Mouse (Mus musculus) embryonic facial prominence, embryonic 11.5 days (tissue): ENCODE measurements around the gene Farp1. TPM values are rescaled to one million over a fixed set of nuclear protein-coding genes. Genes with fewer than 3 reads are reported as not detected.

Experiments
- ATAC-seq: fragments of 200-750 bp; cut with Nextera tagmentation; replicated peaks from 2 replicates; pipeline ENCODE4 v1.8.0; 2017; ENCODE audit warnings: low read depth; ENCODE audit not compliant: insufficient number of reproducible peaks, low FRiP score, low TSS enrichment
- DNase-seq: peaks from one replicate; pipeline ENCODE4 v3.0.0-alpha.2; 2015; ENCODE audit warnings: low spot score
- H3K27ac ChIP-seq: fragments of 300-500 bp; sonication (generic); replicated peaks from 2 replicates; pipeline ENCODE4 v1.5.1; 2014; ENCODE audit warnings: mild to moderate bottlenecking, low read depth, low read length, control low read depth
- H3K27me3 ChIP-seq: fragments of 300-500 bp; sonication (generic); 2 replicates; pipeline ENCODE4 v1.6.1; 2014; ENCODE audit warnings: mild to moderate bottlenecking, low read length, moderate library complexity, mixed read lengths; ENCODE audit not compliant: control insufficient read depth, insufficient read depth
- H3K36me3 ChIP-seq: fragments of 300-500 bp; sonication (generic); replicated peaks from 2 replicates; pipeline ENCODE4 v1.6.1; 2014; ENCODE audit warnings: low read depth, mild to moderate bottlenecking, low read length, moderate library complexity, mixed read lengths; ENCODE audit not compliant: control insufficient read depth, insufficient read depth
- H3K4me1 ChIP-seq: fragments of 300-500 bp; sonication (generic); 2 replicates; pipeline ENCODE4 v1.6.1; 2014; ENCODE audit warnings: low read length, mixed read lengths; ENCODE audit not compliant: control insufficient read depth, insufficient read depth
- H3K4me2 ChIP-seq: fragments of 300-500 bp; sonication (generic); 2 replicates; pipeline ENCODE4 v1.6.1; 2014; ENCODE audit warnings: low read depth, mild to moderate bottlenecking, control low read depth, low read length, moderate library complexity
- H3K4me3 ChIP-seq: fragments of 300-500 bp; sonication (generic); 2 replicates; pipeline ENCODE4 v1.5.1; 2014; ENCODE audit warnings: low read depth, low read length, control low read depth
- H3K9ac ChIP-seq: fragments of 300-500 bp; sonication (generic); replicated peaks from 2 replicates; pipeline ENCODE4 v1.6.1; 2014; ENCODE audit warnings: mild to moderate bottlenecking, control low read depth, low read length
- H3K9me3 ChIP-seq: fragments of 300-500 bp; sonication (generic); replicated peaks from 2 replicates; pipeline ENCODE4 v1.6.1; 2016; ENCODE audit warnings: mild to moderate bottlenecking, low read length, inconsistent platforms, mixed read lengths; ENCODE audit not compliant: control insufficient read depth
- WGBS: fragments of 180-500 bp; shearing (Covaris S2); extraction: QIAGEN DNeasy Blood & Tissue Kit; methylation state at CpG from one replicate; pipeline ENCODE4 v1.1.7; 2014; 5-methylcytosine and 5-hydroxymethylcytosine counted together
- polyA plus RNA-seq: library from polyadenylated mRNA; unstranded; fragments of >200 nt; fragmentation: Nextera tagmentation; extraction: Ambion mirVana; gene quantifications from 2 replicates; pipeline ENCODE4 v1.2.1, GENCODE M21; 2014

Gene Farp1
- polyA plus RNA-seq, 1 experiment from 2014 or later, result 42.8 TPM

GRCm38 (mm10) chr14:121082341-121082740, 47.3 kb downstream of the Farp1 start:
- Histone ChIP-seq H3K9me3 (no peaks in the 10 kb centered on the region), H3K4me1 (no peaks in the 10 kb centered on the region), H3K4me3 (no peak overlapping the region), H3K9ac (no peak overlapping the region), H3K27ac (no peak overlapping the region), H3K36me3 (no peaks in the 10 kb centered on the region), H3K27me3 (no peaks in the 10 kb centered on the region), H3K4me2 (no peak overlapping the region)
- ATAC-seq (no peak), DNase-seq (no peak)
- 38% methylated on average over 7 of the region's 7 CpGs for WGBS

DNA sequence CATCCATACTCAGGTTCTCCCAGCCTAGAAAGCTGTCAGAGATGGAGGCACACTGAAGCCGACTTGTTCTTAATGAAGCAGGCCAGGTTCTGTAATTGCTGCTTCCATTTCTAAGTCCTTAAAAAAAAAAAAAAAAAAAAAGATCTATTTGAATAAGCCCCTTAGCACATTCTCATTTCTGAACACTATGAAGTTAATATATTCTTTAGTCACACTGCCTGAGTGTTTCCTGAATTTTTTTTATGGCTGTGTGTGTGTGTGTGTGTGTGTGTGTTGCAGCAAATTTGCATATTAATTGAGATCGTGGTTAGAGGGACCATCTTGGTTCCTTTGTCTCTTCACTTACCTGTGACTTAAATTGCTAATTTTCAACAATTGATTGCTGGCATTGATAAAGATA, 47.8 kb downstream of the Farp1 start:
- WGBS, result 44% methylated on average over 2 of the region's 2 CpGs
- Histone ChIP-seq H3K4me3 (no peak overlapping the region), H3K36me3 (no peaks in the 10 kb centered on the region), H3K4me2 (no peak overlapping the region), H3K27ac (no peak overlapping the region), H3K27me3 (no peaks in the 10 kb centered on the region), H3K4me1 (no peaks in the 10 kb centered on the region), H3K9me3 (no peaks in the 10 kb centered on the region), H3K9ac (no peak overlapping the region)
- DNase-seq (no peak), ATAC-seq (no peak)

- H3K27me3 ChIP-seq, result no peaks in the 10 kb centered on the region
- ATAC-seq (no peak), DNase-seq (no peak)
- no peaks in the 10 kb centered on the region for H3K9me3 ChIP-seq
- H3K36me3 ChIP-seq, result no peaks in the 10 kb centered on the region
- H3K4me2 ChIP-seq, result no peak overlapping the region
- no peak overlapping the region for H3K9ac ChIP-seq
- WGBS, result 47% methylated on average over 3 of the region's 3 CpGs
- no peaks in the 10 kb centered on the region for H3K4me1 ChIP-seq
- no peak overlapping the region for H3K27ac ChIP-seq
- no peak overlapping the region for H3K4me3 ChIP-seq
Measured at GRCm38 (mm10) chr14:121083352-121083751, 48.4 kb downstream of the Farp1 start.

- 44% methylated on average over 9 of the region's 9 CpGs for WGBS
- H3K36me3 ChIP-seq, result no peaks in the 10 kb centered on the region; the same call in none of the 2 replicates
- H3K4me3 ChIP-seq, result no peak overlapping the region
- no peak for DNase-seq
- ATAC-seq, result no peak
- H3K27me3 ChIP-seq, result no peaks in the 10 kb centered on the region
- H3K9me3 ChIP-seq, result peaks cover 4% of the 10 kb centered on the region; the same call in 1 of the 2 replicates
- no peak overlapping the region for H3K27ac ChIP-seq
- H3K4me2 ChIP-seq, result no peak overlapping the region
- H3K4me1 ChIP-seq, result peaks cover 2% of the 10 kb centered on the region; the same call in 1 of the 2 replicates
- no peak overlapping the region for H3K9ac ChIP-seq
Measured at GRCm38 (mm10) chr14:121092517-121092916, 57.5 kb downstream of the Farp1 start.

GRCm38 (mm10) chr14:121093860-121094259, 58.9 kb downstream of the Farp1 start:
- 71% methylated on average over 6 of the region's 6 CpGs for WGBS
- Histone ChIP-seq H3K9me3 (peaks cover 1% of the 10 kb centered on the region; the same call in 1 of the 2 replicates), H3K4me2 (no peak overlapping the region), H3K4me1 (peaks cover 2% of the 10 kb centered on the region; the same call in 1 of the 2 replicates), H3K4me3 (no peak overlapping the region), H3K9ac (no peak overlapping the region), H3K27me3 (no peaks in the 10 kb centered on the region), H3K27ac (no peak overlapping the region), H3K36me3 (no peaks in the 10 kb centered on the region; the same call in none of the 2 replicates)
- ATAC-seq (no peak), DNase-seq (no peak)

GRCm38 (mm10) chr14:121097640-121098435, 62.8 kb downstream of the Farp1 start:
- Histone ChIP-seq H3K4me1 (peaks cover 4% of the 10 kb centered on the region; the same call in 1 of the 2 replicates), H3K27me3 (no peaks in the 10 kb centered on the region), H3K4me2 (no peak overlapping the region), H3K9me3 (no peaks in the 10 kb centered on the region), H3K27ac (no peak overlapping the region), H3K4me3 (no peak overlapping the region), H3K36me3 (no peaks in the 10 kb centered on the region), H3K9ac (no peak overlapping the region)
- DNase-seq (no peak), ATAC-seq (no peak)
- 79% methylated on average over 12 of the region's 12 CpGs for WGBS

DNA sequence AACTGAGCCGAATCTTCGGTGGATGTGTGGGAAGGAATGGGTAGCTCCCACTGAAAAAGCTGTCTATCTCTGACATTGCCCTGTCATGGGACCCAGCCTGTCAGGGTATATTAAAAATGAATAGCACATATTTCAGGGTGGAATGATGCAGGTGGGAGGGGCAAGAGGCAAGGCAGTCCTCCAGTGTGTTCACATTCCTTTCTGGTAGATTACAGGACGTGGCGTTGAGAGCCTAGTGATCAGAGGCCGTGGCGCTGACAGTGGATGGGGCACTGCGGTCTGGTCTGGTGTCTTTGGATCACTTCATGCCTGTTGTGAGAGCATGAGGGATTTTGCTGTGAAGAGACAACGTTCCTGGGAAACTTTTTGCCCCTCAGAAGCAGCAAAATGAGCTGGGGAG, 64.1 kb downstream of the Farp1 start:
- Histone ChIP-seq H3K27ac (no peak overlapping the region), H3K9me3 (no peaks in the 10 kb centered on the region), H3K36me3 (no peaks in the 10 kb centered on the region), H3K4me2 (no peak overlapping the region), H3K4me1 (peaks cover 6% of the 10 kb centered on the region; the same call in 1 of the 2 replicates), H3K9ac (no peak overlapping the region), H3K4me3 (no peak overlapping the region), H3K27me3 (no peaks in the 10 kb centered on the region)
- no peak for ATAC-seq
- 78% methylated on average over 8 of the region's 8 CpGs for WGBS
- no peak for DNase-seq

GRCm38 (mm10) chr14:121099876-121100275, 64.9 kb downstream of the Farp1 start:
- 77% methylated on average over 2 of the region's 2 CpGs for WGBS
- Histone ChIP-seq H3K4me2 (no peak overlapping the region), H3K27ac (no peak overlapping the region), H3K9me3 (no peaks in the 10 kb centered on the region), H3K4me1 (peaks cover 8% of the 10 kb centered on the region), H3K36me3 (no peaks in the 10 kb centered on the region), H3K4me3 (no peak overlapping the region), H3K27me3 (no peaks in the 10 kb centered on the region), H3K9ac (no peak overlapping the region)
- ATAC-seq (no peak), DNase-seq (no peak)
